Mouse (Mus musculus) gastrocnemius, postnatal 14 days (tissue): Measurements from ENCODE around the gene Dennd1c. TPM values are rescaled to one million over a fixed set of nuclear protein-coding genes. Genes with fewer than 3 reads are reported as not detected.

Experiments
- DNase-seq: peaks from one replicate; pipeline ENCODE4 v3.0.0; 2021; ENCODE audit warnings: mixed read lengths
- intact Hi-C: fragments of 180-260 bp; cut with DNase I; formaldehyde crosslinking; loops from one replicate; pipeline ENCODE4 v1.15.1; 2025; ENCODE audit warnings: low total_unique reads
- total RNA-seq, 2 experiments: library from RNA; stranded (reverse); gene quantifications; 2 replicates each; pipeline ENCODE4 v1.2.3; 2021

Gene Dennd1c
- total RNA-seq, 2 experiments from 2014 or later, result 0.51 to 0.58 TPM

DNA sequence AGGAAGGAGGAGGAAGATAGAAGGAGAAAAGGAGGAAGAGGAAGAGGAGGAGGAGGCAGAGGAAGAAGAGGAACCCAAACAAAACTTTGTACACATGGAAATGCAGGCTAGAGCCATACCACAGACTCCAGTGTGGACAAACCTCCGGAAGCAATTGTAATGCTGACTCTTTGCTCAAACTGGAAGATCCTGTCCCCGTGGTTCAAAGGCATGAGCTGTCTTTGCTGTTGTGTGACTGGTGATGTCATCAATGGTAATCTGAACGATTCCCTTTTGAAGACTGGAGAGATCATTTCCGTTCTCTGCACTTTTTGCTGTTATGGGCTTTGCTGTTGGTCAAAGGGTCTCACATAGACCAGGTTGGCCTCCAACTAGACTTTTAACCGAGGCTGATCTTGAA, 20.0 kb upstream of the Dennd1c start:
- no peak for DNase-seq
- intact Hi-C loops, result loop anchor here (5.0 to 10.0 kb wide), 2 partner anchors 69 to 236 kb away; no protein-coding TSS in a partner anchor

- intact Hi-C loops, result loop anchor here (5.0 to 10.0 kb wide), 2 partner anchors 71 to 238 kb away; no protein-coding TSS in a partner anchor
- DNase-seq, result peak; percentile 83
These were observed 18.3 kb upstream of the Dennd1c start for GRCm38 (mm10) chr17:57096623-57096920.

GRCm38 (mm10) chr17:57095855-57096622, 17.7 kb upstream of the Dennd1c start:
- peak; percentile 28 for DNase-seq
- intact Hi-C loops, result loop anchor here (5.0 to 10.0 kb wide), 2 partner anchors 71 to 239 kb away; no protein-coding TSS in a partner anchor

DNA sequence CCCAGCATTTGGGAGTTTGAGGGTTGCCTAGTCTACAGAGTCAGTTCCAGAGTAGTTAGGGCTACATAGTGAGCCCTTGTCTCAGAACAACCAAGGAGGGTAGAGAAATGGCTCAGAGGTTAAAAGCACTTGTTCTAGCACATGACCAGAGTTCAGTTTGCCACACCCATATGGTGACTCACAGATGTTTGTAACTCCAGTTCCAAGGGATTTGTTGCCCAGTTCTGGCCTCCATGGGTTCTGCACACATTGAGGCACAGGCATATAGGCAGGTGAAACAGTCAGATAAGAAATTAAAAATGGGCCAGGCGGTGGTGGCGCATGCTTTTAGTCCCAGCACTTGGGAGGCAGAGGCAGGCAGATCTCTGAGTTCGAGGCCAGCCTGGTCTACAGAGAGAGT, 15.9 kb upstream of the Dennd1c start:
- no peak for DNase-seq
- intact Hi-C loops, result loop anchor here (10.0 kb wide), 1 partner anchor 241 kb away; no protein-coding TSS in a partner anchor

- intact Hi-C loops, result no loop called here
- peak; percentile 50 for DNase-seq
These were observed 8.9 kb upstream of the Dennd1c start, which contains the start of gene Tubb4a for GRCm38 (mm10) chr17:57087049-57087832. Gene Tubb4a (minus strand): TSS chr17:57087782.

DNA sequence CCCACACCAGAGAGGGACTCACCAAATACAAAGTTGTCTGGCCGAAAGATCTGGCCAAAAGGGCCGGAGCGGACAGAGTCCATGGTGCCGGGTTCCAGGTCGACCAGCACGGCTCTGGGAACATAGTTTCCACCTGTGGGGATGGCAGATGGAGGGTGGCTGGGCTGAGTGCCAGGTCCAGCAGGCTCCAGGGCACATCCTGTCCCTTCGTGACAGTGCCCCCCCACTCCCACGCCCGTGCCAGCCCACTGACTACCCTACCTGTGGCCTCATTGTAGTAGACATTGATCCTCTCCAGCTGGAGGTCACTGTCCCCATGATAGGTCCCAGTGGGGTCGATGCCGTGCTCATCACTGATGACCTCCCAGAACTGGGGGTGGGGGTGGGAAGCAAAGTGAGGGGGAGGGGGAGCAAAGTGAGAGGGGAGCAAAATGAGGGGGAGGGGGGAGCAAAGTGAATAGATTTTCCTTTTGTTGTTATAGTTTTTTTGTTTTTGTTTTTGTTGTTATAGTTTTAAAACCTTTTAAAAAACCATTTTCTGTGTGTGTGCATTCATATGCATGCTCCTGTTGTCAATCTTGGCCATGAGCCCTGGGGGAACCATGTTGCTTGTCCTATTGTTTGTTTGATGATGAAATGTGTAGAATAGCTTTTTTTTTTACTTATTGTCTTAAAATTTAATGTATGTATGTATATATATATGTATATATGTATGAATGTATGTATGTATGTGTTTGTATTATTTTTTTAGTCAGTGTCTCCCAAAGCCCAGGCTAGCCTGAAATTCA, 7.8 kb upstream of the Dennd1c start:
- DNase-seq, result no peak
- intact Hi-C loops, result no loop called here

GRCm38 (mm10) chr17:57082481-57082880, 4.2 kb upstream of the Dennd1c start:
- no peak for DNase-seq
- intact Hi-C loops, result no loop called here

DNA sequence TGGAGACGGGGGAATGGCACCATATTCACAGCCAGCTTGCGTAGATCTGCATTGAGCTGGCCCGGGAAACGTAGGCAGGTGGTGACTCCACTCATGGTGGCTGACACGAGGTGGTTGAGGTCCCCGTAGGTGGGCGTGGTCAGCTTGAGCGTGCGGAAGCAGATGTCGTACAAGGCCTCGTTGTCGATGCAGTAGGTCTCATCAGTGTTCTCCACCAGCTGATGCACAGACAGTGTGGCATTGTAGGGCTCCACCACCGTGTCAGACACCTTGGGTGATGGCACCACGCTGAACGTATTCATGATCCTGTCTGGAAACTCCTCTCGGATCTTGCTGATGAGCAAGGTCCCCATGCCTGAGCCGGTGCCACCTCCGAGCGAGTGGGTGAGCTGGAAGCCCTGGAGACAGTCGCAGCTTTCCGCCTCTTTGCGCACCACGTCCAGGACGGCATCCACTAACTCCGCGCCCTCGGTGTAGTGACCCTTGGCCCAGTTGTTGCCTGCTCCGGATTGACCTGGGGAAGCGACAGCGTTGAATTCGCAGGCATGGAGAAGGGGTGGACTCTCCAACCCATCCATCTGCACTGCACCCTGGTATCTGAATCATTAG, 3.0 kb upstream of the Dennd1c start:
- intact Hi-C loops, result no loop called here
- no peak for DNase-seq

GRCm38 (mm10) chr17:57079919-57080318, 1.6 kb upstream of the Dennd1c start:
- intact Hi-C loops, result no loop called here

DNA sequence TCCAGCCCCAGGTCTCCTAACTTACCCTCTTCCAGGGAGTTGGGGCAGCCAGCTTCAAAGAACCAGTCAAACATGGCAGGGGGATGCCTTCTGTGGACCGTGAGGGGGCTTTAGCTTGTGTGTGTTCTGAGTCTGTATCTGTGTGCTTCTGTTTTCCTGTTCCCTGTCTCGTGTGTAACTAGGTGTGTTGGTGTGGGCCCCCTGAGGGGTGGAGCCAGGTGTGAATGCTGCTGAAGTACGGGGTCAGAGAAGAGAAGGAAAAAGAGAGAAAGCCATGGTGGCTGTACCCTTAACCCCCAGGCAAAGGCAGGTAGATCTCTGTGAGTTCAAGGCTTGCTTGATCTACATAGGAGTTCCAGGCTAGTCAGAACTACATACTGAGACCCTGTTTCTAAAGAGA, 1.4 kb downstream of the Dennd1c start:
- intact Hi-C loops, result no loop called here

More at GRCm38 (mm10) chr17:57079919-57080318, 1.6 kb upstream of the Dennd1c start:
- no peak for DNase-seq

DNA sequence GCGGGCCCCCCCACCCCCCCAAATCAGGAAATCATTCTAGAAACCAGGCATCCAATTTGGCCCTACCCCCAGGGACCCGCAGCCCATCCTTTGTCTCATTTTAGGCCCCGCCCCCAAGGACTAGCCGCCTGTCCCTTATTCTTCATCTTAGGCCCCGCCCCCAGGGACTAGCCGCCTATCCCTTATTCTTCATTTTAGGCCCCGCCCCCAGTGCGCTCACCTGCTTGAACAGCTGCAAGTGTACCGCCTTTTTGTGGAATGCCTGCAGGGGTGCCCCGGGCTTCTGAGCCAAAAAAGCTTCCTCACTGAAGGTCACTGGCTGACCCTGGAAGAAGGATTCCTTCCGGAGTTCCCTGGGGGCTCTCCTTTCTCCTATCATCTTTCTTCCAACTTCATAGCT, 7.6 kb downstream of the Dennd1c start:
- DNase-seq, result no peak
- intact Hi-C loops, result no loop called here

More for the DNA sequence above, 1.4 kb downstream of the Dennd1c start:
- no peak for DNase-seq

DNA sequence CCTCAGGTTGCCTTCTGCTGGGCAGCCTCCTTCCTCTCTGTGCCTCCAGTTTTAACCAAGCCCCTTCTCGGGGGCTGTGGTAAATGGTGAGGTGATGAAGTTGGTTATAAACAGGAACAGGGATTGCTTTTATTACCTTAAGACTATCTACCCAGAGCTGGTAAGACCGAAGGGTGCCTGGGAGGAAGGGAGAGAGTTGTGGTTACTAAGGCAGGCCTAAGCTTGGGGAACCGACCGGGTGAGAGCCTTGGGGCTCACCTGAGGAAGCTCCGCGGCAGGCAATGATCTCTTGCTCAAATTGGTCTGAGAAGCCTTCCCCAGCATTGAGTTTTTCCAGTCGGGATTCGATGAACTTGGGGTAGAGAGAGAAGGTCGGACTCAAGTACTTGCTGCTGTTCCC, 8.0 kb downstream of the Dennd1c start:
- intact Hi-C loops, result no loop called here
- no peak for DNase-seq

GRCm38 (mm10) chr17:57066908-57067307, 11.4 kb downstream of the Dennd1c start:
- intact Hi-C loops, result no loop called here
- no peak for DNase-seq

GRCm38 (mm10) chr17:57063031-57063430, 15.3 kb downstream of the Dennd1c start:
- no peak for DNase-seq
- intact Hi-C loops, result loop anchor here (5.0 kb wide), 1 partner anchor 236 kb away; no protein-coding TSS in a partner anchor

GRCm38 (mm10) chr17:57062548-57062947, 15.8 kb downstream of the Dennd1c start:
- intact Hi-C loops, result loop anchor here (5.0 kb wide), 1 partner anchor 235 kb away; no protein-coding TSS in a partner anchor
- DNase-seq, result no peak

GRCm38 (mm10) chr17:57062011-57062521, 16.2 kb downstream of the Dennd1c start:
- intact Hi-C loops, result loop anchor here (5.0 kb wide), 1 partner anchor 235 kb away; no protein-coding TSS in a partner anchor
- no peak for DNase-seq

DNA sequence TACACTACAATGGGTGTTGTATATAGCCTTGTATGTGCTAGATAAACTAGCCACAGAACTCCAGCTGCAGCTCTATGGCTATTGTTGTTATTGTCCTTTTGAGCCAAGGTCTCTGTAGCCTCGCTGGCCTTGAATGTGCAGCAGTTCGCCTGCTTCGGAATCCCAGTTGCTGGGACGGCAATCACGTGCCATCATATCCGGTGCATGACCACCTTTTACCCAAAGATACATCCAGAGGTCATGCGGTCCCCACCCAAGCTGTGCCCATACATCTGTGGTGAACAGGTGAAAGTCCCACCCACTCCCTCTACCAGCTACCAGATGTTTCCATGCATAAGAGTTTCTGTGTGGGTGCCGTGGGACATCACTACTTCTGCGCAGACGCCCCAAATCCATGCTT, 17.2 kb downstream of the Dennd1c start:
- intact Hi-C loops, result loop anchor here (5.0 kb wide), 1 partner anchor 234 kb away; no protein-coding TSS in a partner anchor

GRCm38 (mm10) chr17:57060231-57060801, 18.0 kb downstream of the Dennd1c start:
- peak; percentile 93 for DNase-seq
- intact Hi-C loops, result loop anchor here (5.0 kb wide), 1 partner anchor 233 kb away; no protein-coding TSS in a partner anchor

More for the DNA sequence above, 17.2 kb downstream of the Dennd1c start:
- DNase-seq, result no peak
